Mouse (Mus musculus) liver, adult 2 months (tissue): ENCODE results near the gene Zfp800. TPM values are rescaled to one million over a fixed set of nuclear protein-coding genes. Genes with fewer than 3 reads are reported as not detected.

ENCODE experiments used
- DNase-seq: peaks from one replicate; pipeline ENCODE4 v3.0.0-alpha.2; 2011; ENCODE audit warnings: low read depth, low spot score; ENCODE audit errors: extremely low read depth
- H3K27ac ChIP-seq: fragments of 200-500 bp; replicated peaks from 2 replicates; pipeline ENCODE4 v1.5.1; 2012; ENCODE audit warnings: low read depth, mild to moderate bottlenecking, control low read depth, inconsistent platforms, low read length; ENCODE audit not compliant: insufficient read depth
- H3K27me3 ChIP-seq: fragments of 200-500 bp; 2 replicates; pipeline ENCODE4 v1.6.1; 2012; ENCODE audit warnings: mild to moderate bottlenecking, moderate library complexity, low read length, inconsistent platforms; ENCODE audit not compliant: control insufficient read depth, insufficient read depth
- H3K36me3 ChIP-seq: fragments of 200-500 bp; 2 replicates; pipeline ENCODE4 v1.6.1; 2012; ENCODE audit warnings: low read length, inconsistent platforms; ENCODE audit not compliant: control insufficient read depth, insufficient read depth
- H3K4me1 ChIP-seq: fragments of 200-500 bp; 2 replicates; pipeline ENCODE4 v1.6.1; 2011; ENCODE audit warnings: low read length; ENCODE audit not compliant: control insufficient read depth, insufficient read depth
- H3K4me3 ChIP-seq: fragments of 200-500 bp; 2 replicates; pipeline ENCODE4 v1.5.1; 2011; ENCODE audit warnings: low read depth, mild to moderate bottlenecking, control low read depth, low read length, moderate library complexity; ENCODE audit not compliant: insufficient read depth
- H3K79me2 ChIP-seq: fragments of 200-500 bp; 2 replicates; pipeline ENCODE4 v1.6.1; 2012; ENCODE audit warnings: inconsistent platforms, mild to moderate bottlenecking, low read length, moderate library complexity; ENCODE audit not compliant: control insufficient read depth, insufficient read depth
- H3K9ac ChIP-seq: fragments of 200-500 bp; 2 replicates; pipeline ENCODE4 v1.6.1; 2012; ENCODE audit warnings: low read depth, mild to moderate bottlenecking, control low read depth, inconsistent platforms, low read length
- CTCF ChIP-seq: fragments of 200-500 bp; IDR thresholded peaks from 2 replicates; pipeline ENCODE4 v1.5.1; 2011; ENCODE audit warnings: low read depth, low read length, control low read depth
- POLR2A ChIP-seq: fragments of 200-500 bp; IDR thresholded peaks from 2 replicates; pipeline ENCODE4 v1.6.1; 2011; ENCODE audit warnings: low read length, control low read depth; ENCODE audit not compliant: insufficient read depth; ENCODE audit errors: extremely low read depth
- WGBS: fragments of 180-500 bp; shearing (Covaris S2); methylation state at CpG from one replicate; pipeline ENCODE4 v1.1.7; 2018; 5-methylcytosine and 5-hydroxymethylcytosine counted together
- polyA plus RNA-seq: library from polyadenylated mRNA; depleted of rRNA; stranded (reverse); fragments of >200 nt; gene quantifications from 2 replicates; pipeline ENCODE4 v1.2.3, GENCODE M21; 2012
- total RNA-seq: library from RNA; depleted of rRNA; stranded (reverse); fragments of >200 nt; gene quantifications from 2 replicates; pipeline ENCODE4 v1.2.3, GENCODE M21; 2014

The Zfp800 gene
- total and polyA plus RNA-seq, 2 experiments: 1.7 to 12.3 TPM

DNA sequence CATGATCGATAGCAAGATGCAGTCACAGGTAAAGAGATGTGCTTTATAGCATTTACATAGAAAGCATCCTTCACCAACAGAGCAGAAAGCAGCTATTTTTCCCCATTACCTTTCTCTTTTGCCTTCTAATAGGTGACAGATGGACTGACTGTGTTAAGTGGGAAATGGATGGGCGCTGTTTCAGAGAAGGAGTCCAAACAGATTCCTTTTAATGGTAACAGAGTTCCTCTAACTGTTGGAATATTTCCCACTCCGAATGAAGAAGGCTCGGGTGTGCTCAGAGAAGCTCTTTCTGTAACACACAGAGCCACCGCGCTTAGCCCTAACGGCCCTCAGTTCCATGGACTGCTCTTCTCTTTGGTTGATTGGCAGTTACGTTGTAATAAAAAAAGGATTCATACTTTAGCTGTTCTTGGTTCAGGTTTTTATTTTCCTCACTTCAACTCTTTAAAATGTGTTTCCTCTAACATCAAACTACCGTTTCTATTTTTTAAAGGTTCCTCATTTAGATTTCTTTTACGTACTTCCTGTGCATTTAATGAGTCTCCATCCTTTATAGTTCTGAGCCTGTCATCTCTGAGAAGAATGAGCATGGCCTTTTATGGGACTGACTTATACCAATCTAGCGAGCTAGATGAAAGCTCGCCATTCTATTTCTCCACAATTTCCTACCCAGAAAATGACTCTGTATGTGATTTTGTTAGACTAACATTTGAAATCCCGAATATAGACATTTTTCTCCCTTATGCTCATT lies 78.8 kb downstream of the Zfp800 start:
- Histone ChIP-seq H3K4me1 (no peaks in the 10 kb centered on the region), H3K27ac (no peak overlapping the region), H3K9ac (no peak overlapping the region), H3K27me3 (no peaks in the 10 kb centered on the region), H3K36me3 (no peaks in the 10 kb centered on the region), H3K4me3 (no peak overlapping the region), H3K79me2 (no peaks in the 10 kb centered on the region)
- no peak for DNase-seq
- 85% methylated on average over 13 of the region's 13 CpGs for WGBS
- TF ChIP-seq CTCF (no peak), POLR2A (no peak)

GRCm38 (mm10) chr6:28315208-28315607 lies 82.6 kb downstream of the Zfp800 start:
- no peaks in the 10 kb centered on the region for H3K36me3 ChIP-seq
- WGBS: 85% methylated on average over 3 of the region's 3 CpGs
- no peak for DNase-seq
- no peak overlapping the region for H3K27ac ChIP-seq
- no peak overlapping the region for H3K4me3 ChIP-seq
- no peaks in the 10 kb centered on the region for H3K79me2 ChIP-seq
- no peak overlapping the region for H3K9ac ChIP-seq
- TF ChIP-seq POLR2A: no peak
- no peak for TF ChIP-seq CTCF
- H3K27me3 ChIP-seq: no peaks in the 10 kb centered on the region
- H3K4me1 ChIP-seq: no peaks in the 10 kb centered on the region

- no peaks in the 10 kb centered on the region for H3K27me3 ChIP-seq
- WGBS: 74% methylated on average over 2 of the region's 2 CpGs
Measured at GRCm38 (mm10) chr6:28312067-28312466, 85.7 kb downstream of the Zfp800 start.

DNA sequence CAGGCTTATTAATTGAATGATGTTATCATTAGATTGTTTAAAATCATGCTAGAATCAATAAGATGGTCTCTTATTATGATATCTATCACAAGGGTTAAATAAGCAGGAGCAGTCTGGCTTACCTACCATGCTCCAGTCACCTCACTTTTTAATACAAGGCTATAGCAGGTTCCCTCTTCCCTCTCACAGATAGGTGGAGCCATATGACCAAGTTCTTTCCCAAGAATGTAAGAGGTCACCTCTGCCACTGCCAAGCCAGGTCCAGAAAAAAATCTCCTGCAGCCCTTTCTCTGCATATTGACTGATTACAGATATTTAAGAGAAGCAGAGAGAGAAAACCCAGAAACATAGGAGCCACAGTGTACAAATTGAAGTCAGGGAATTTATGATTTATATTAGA lies 88.1 kb downstream of the Zfp800 start:
- Histone ChIP-seq H3K27ac (no peak overlapping the region), H3K36me3 (no peaks in the 10 kb centered on the region), H3K27me3 (no peaks in the 10 kb centered on the region), H3K9ac (no peak overlapping the region), H3K79me2 (no peaks in the 10 kb centered on the region), H3K4me1 (no peaks in the 10 kb centered on the region), H3K4me3 (no peak overlapping the region)
- peak; percentile 54 for DNase-seq
- TF ChIP-seq CTCF: no peak
- no peak for TF ChIP-seq POLR2A

More at GRCm38 (mm10) chr6:28312067-28312466, 85.7 kb downstream of the Zfp800 start:
- H3K27ac ChIP-seq: no peak overlapping the region
- no peak overlapping the region for H3K9ac ChIP-seq
- TF ChIP-seq CTCF: no peak
- no peak for TF ChIP-seq POLR2A
- H3K79me2 ChIP-seq: no peaks in the 10 kb centered on the region
- H3K4me1 ChIP-seq: no peaks in the 10 kb centered on the region
- DNase-seq: no peak
- H3K36me3 ChIP-seq: no peaks in the 10 kb centered on the region
- H3K4me3 ChIP-seq: no peak overlapping the region

GRCm38 (mm10) chr6:28308929-28309328 lies 88.9 kb downstream of the Zfp800 start:
- H3K4me1 ChIP-seq: no peaks in the 10 kb centered on the region
- DNase-seq: no peak
- no peak overlapping the region for H3K27ac ChIP-seq
- no peaks in the 10 kb centered on the region for H3K27me3 ChIP-seq
- H3K79me2 ChIP-seq: no peaks in the 10 kb centered on the region
- no peaks in the 10 kb centered on the region for H3K36me3 ChIP-seq
- TF ChIP-seq POLR2A (no peak), CTCF (no peak)
- H3K9ac ChIP-seq: no peak overlapping the region
- WGBS: 83% methylated on average over 3 of the region's 3 CpGs
- H3K4me3 ChIP-seq: no peak overlapping the region

DNA sequence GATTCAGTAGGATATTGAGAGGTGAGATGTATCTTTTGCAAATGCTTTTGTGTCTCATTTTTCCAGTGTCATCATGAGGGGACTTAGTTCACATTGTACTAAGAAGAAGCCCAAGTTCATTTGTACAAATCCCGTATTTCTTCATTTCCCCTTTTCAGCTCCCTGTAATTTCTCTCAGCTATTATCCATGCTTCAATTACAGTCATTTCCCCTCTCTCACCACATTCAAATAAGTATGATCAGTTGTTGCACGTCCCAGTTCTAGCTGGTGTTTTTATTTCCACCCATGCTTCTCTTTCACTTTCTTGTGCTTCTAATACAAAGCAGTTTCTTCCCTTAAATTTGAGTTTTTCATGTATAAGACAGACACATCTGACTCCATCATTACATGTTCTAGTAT lies 91.1 kb downstream of the Zfp800 start:
- Histone ChIP-seq H3K36me3 (no peaks in the 10 kb centered on the region), H3K27me3 (no peaks in the 10 kb centered on the region), H3K4me1 (no peaks in the 10 kb centered on the region), H3K4me3 (no peak overlapping the region), H3K9ac (no peak overlapping the region), H3K27ac (no peak overlapping the region), H3K79me2 (no peaks in the 10 kb centered on the region)
- WGBS: 66% methylated on average over 2 of the region's 2 CpGs
- no peak for DNase-seq
- TF ChIP-seq POLR2A: no peak
- TF ChIP-seq CTCF: no peak
